Mouse (Mus musculus): ENCODE measurements at regions not wholly inside any gene's neighbourhood (a gene's known extent, or its start where the extent isn't known, plus 50 kb on each side); places are given as distances from the start of the nearest gene placed in this dataset.
A peak's percentile ranks its signal among the peaks of the same experiment; 100 is the strongest.

GRCm38 (mm10) chr12:54126306-54126705, 77.4 kb downstream of the Egln3 start:
- Histone ChIP-seq H3K4me1 (ENCODE audit: control insufficient read depth, insufficient read depth, insufficient read length, low read length) (no peaks in the 10 kb centered on the region), H3K27ac (replicated peaks; ENCODE audit: low read depth, low read length) (no peak overlapping the region), H3K4me3 (ENCODE audit: insufficient read depth, low read depth, low read length) (peak overlapping the region; percentile 51)
